Mouse (Mus musculus): Measurements from ENCODE around the gene Gcgr.

DNA sequence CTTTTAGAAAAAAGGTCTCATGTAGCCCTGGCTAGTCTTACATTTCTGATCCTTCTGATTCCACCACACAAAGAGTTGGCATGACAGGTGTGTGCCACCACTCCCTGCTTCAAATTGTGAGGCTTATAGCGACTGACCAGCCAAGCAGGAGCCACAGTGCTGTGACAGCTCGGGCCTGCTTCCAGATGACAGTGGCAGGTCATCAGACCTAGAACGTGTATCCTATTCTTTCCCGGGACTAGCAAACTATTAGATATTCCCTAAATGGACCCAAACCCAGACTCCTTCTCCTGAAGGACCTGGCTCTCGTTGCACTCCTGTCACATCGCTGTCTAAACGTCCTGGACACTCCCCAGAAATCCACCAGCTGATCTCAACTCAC, 18.3 kb downstream of the Gcgr start:
- no peak for TF ChIP-seq CTCF (IDR thresholded peaks at IDR 0.05; ENCODE audit: extremely low read depth, insufficient read length, insufficient replicate concordance, low read depth, low read length)
- no peak for TF ChIP-seq POLR2A (IDR thresholded peaks at IDR 0.05; ENCODE audit: low read depth, low read length)

Data from small intestine, adult 2 months (tissue).